ENCODE assay signal across 27 mouse cellular contexts in the genomic region with DNA sequence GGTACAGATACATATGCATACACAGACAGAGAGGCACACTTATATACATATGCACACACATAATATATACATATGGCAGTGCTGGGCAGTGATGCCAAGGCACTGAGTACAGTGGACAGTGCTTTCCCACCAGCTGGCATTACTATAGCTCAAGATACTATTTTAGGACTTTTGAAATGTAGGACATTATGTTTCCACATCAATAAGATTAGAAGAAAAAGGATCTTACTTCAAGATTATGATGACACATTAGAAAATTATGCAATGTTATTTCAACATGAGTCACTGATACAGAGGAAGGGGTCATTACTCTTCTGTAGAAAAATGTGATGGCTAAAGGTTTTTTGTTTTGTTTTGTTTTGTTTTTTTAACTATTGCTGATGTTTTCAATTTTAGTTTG. TPM values are rescaled to one million over a fixed set of nuclear protein-coding genes. Genes with fewer than 3 reads are reported as not detected.
DNase-seq lines count a peak whose midpoint lies in the region; ATAC-seq and TF ChIP-seq lines count a peak whose summit lies in the region.
"Had no signal": no experiment of that assay in that cellular context is flagged by ENCODE, and none has a peak within 500 bp of the region (broad histone marks: within the 10 kb centered on the region; RNA-seq: fewer than 3 reads in every experiment).

No protein-coding gene starts in this region.

- no peaks in the 10 kb centered on the region for H3K79me2 ChIP-seq in macrophage (ENCODE audit: inconsistent target)

- H3K27me3 ChIP-seq in liver, postnatal 0 days (ENCODE audit: insufficient read depth, low read length): no peaks in the 10 kb centered on the region
- H3K27me3 ChIP-seq: kidney, embryonic 15.5 days; limb, embryonic 13.5 days; liver, embryonic 15.5 days; midbrain, embryonic 15.5 days had no signal

- H3K9me3 ChIP-seq in liver, postnatal 0 days (ENCODE audit: low read length): no peaks in the 10 kb centered on the region
- H3K9me3 ChIP-seq: embryonic facial prominence, embryonic 10.5 days; forebrain, embryonic 10.5 days; kidney, embryonic 15.5 days; limb, embryonic 13.5 days; liver, embryonic 15.5 days; midbrain, embryonic 15.5 days had no signal

- no peak for TF ChIP-seq CTCF in liver, postnatal 0 days (IDR thresholded peaks at IDR 0.05; ENCODE audit: low read depth)

- H3K4me1 ChIP-seq in liver, postnatal 0 days (ENCODE audit: insufficient read depth): no peaks in the 10 kb centered on the region
- H3K4me1 ChIP-seq: embryonic facial prominence, embryonic 10.5 days; forebrain, embryonic 10.5 days; kidney, embryonic 15.5 days; limb, embryonic 13.5 days; liver, embryonic 15.5 days; midbrain, embryonic 15.5 days had no signal

- no peak overlapping the region for H3K4me2 ChIP-seq in liver, postnatal 0 days (ENCODE audit: low read depth, low read length)
- H3K4me2 ChIP-seq: heart, embryonic 11.5 days; kidney, embryonic 15.5 days; limb, embryonic 13.5 days; liver, embryonic 15.5 days; midbrain, embryonic 15.5 days had no signal

- DNase-seq in liver, postnatal 0 days: no peak
- no peak for DNase-seq in liver
- DNase-seq in NIH3T3 (ENCODE audit: low read depth): peak; percentile 53
- no peak for DNase-seq in heart, adult 11 months
- no peak for DNase-seq in frontal cortex, postnatal 14 days (ENCODE audit: low spot score in 2 of 2)
- DNase-seq in spleen, postnatal 10 days (ENCODE audit: low spot score in 2 of 2): no peak
- DNase-seq: adrenal gland, postnatal 14 days; B cell, adult 2 months; cerebellum, adult 9-10 months; kidney, postnatal 36 days; lung, postnatal 14 days had no signal

- H3K27ac ChIP-seq in liver, postnatal 0 days (ENCODE audit: low read depth): no peak overlapping the region
- H3K27ac ChIP-seq in macrophage: peak overlapping the region; percentile 34; the same call in 1 of the 2 replicates
- H3K27ac ChIP-seq: embryonic facial prominence, embryonic 10.5 days; forebrain, embryonic 10.5 days; hindbrain, postnatal 0 days; kidney, embryonic 15.5 days; limb, embryonic 13.5 days; liver, embryonic 15.5 days; midbrain, embryonic 15.5 days; stomach, postnatal 0 days had no signal

- ATAC-seq in liver, postnatal 0 days: peak; percentile 33; the same call in 1 of the 2 replicates
- ATAC-seq: hindbrain, postnatal 0 days; intestine, postnatal 0 days; midbrain, embryonic 15.5 days had no signal

- peak; percentile 57 for TF ChIP-seq EP300 in liver, postnatal 0 days (IDR thresholded peaks at IDR 0.05; ENCODE audit: low read depth)

- no peaks in the 10 kb centered on the region for H3K36me3 ChIP-seq in liver, postnatal 0 days (replicated peaks; ENCODE audit: insufficient read depth, low read length)
- H3K36me3 ChIP-seq in macrophage (ENCODE audit: inconsistent target): no peaks in the 10 kb centered on the region
- H3K36me3 ChIP-seq: embryonic facial prominence, embryonic 10.5 days; forebrain, embryonic 10.5 days; kidney, embryonic 15.5 days; limb, embryonic 13.5 days; liver, embryonic 15.5 days; midbrain, embryonic 15.5 days had no signal

- H3K9ac ChIP-seq in liver, postnatal 0 days (replicated peaks): no peak overlapping the region
- H3K9ac ChIP-seq: kidney, embryonic 15.5 days; limb, embryonic 13.5 days; liver, embryonic 15.5 days; midbrain, embryonic 15.5 days had no signal

- no peak overlapping the region for H3K4me3 ChIP-seq in liver, postnatal 0 days (ENCODE audit: low read depth, low read length)
- H3K4me3 ChIP-seq in macrophage (ENCODE audit: inconsistent target): no peak overlapping the region
- H3K4me3 ChIP-seq: embryonic facial prominence, embryonic 10.5 days; forebrain, embryonic 10.5 days; kidney, embryonic 15.5 days; limb, embryonic 13.5 days; liver, embryonic 15.5 days; midbrain, embryonic 15.5 days had no signal

RNA-seq across cellular contexts. Expression of gene Serpinb2, which starts 9.2 kb away (rescaled TPM):
- 3.6 and 3.7 TPM in 2 replicates for polyA plus RNA-seq in liver, postnatal 0 days (2015; fragmentation: Nextera tagmentation; extraction: Ambion mirVana)
- 10 to 100 TPM in 3 of 26 experiments, 1 to 10 TPM in 7, under 1 TPM in 5, not detected in 11; 0.29 to 12.6 (median 4.4) TPM for total RNA-seq in macrophage (2018; cell fraction: chromatin; rRNA removed)
- total RNA-seq in macrophage (2018; cell fraction: cytosol; rRNA removed): 10 to 100 TPM in 5 of 26 experiments, 1 to 10 TPM in 10, under 1 TPM in 10, not detected in 1; 0.09 to 25.5 (median 1.3) TPM
- total RNA-seq in macrophage (2018; cell fraction: nucleus; rRNA removed): 10 to 100 TPM in 6 of 26 experiments, 1 to 10 TPM in 13, under 1 TPM in 3, not detected in 4; 0.51 to 36.0 (median 5.3) TPM
- 0.36 to 0.87 TPM in 2 of 3 replicates, not detected in the other for polyA plus RNA-seq in macrophage (2018)
- total RNA-seq: gastrocnemius, adult 8-10 months; hematopoietic stem cell, adult 5-6 weeks; MEL had no signal
- polyA plus RNA-seq: cortical plate, adult 2 months; forebrain, embryonic 10.5 days; heart, postnatal 0 days; intestine, postnatal 0 days; midbrain, embryonic 15.5 days had no signal
